Mouse (Mus musculus) c-Kit-positive CD71-positive TER-119-negative erythroid progenitor cells, embryonic 14.5 days (primary cell): ENCODE data around the gene Tsacc.
"Not testable (repeated sequence)": the region's sequence is repeated elsewhere in the genome, so short reads cannot be mapped to it uniquely, and the experiment has no call there.

Source experiments
- DNase-seq: peaks from one replicate; pipeline ENCODE4 v3.0.0-alpha.2; 2013; ENCODE audit warnings: low read depth

Gene Tsacc

DNA sequence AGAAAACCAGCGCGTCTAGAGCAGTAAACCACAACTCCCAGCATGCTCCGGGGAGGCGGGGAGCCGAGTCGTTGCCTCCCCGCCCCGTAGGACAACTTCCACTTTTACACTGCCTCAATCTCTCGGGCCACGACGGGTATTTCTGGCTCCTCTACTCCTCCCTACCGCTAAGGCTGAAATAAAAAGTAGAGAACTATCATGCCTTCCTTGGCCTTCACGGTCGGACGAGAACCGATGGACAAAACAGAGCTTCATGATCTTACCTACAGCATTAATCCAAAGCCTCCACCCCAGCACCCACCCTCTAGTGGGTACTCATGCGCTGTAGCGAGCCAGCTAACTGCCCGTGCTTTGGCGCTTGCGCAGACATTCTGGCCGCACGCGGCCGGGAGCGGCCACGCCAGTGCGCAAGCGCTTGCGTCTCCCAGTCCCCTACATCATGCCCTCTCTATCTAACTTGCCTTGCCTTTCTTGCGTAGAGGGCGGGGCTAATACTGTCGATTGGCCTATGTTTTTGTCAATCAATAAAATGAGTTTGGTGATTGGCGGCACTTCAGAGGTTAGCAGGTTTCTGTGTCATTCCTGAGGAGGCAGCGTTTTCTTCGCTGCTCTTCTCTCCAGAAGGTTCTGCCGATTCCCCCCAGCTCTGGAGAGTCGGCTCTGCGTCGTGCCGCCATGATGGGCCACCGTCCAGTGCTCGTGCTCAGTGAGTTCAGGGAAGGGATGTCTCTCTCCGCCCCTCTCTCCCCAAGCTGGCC, at the start of gene Tsacc, which contains the start of gene Cct3:
Tsacc (minus strand) TSS at position 439 of the 758 bp plus-strand sequence.
Cct3 (plus strand) TSS at position 556 of the 758 bp plus-strand sequence.
- DNase-seq, result peak; percentile 98

DNA sequence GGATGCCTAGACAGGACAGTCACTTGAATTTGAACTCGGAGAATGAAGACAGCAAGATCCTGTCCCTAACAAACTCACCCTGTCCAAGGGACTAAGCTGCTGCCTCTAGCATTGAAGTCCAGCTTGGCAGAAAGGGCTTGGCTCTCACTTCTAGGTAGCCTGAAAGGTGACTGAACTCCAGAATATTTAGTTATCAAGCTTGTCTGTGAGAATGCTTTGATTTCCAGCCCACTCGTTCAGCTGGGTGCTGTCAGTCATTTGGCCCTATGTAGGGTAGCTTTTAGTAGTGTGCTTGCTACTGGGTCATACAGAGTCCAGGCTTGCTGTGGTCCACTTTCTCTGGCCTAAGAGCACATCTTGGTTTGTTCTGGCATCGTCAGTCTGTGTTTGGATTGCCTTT, 42.2 kb upstream of the Tsacc start:
- DNase-seq, result no peak

DNA sequence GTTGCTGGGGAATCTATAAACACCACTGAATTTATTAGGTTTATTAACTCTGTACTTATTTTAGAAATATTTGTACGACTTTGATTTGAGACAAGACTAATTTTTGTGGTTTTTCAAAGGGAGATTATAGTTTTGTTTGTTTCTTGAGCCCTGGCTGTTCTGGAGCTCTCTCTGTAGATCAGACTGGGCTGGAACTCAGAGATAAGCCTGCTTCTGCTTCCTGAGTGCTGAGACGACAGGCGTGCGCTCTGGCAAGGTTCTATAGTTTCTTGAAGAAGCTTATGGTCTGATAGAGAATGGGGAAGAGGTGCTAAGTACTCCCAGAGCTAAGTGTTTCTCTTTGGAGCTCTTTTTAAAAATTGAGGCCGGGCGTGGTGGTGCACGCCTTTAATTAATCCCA, 41.5 kb upstream of the Tsacc start:
- peak; percentile 54 for DNase-seq

DNA sequence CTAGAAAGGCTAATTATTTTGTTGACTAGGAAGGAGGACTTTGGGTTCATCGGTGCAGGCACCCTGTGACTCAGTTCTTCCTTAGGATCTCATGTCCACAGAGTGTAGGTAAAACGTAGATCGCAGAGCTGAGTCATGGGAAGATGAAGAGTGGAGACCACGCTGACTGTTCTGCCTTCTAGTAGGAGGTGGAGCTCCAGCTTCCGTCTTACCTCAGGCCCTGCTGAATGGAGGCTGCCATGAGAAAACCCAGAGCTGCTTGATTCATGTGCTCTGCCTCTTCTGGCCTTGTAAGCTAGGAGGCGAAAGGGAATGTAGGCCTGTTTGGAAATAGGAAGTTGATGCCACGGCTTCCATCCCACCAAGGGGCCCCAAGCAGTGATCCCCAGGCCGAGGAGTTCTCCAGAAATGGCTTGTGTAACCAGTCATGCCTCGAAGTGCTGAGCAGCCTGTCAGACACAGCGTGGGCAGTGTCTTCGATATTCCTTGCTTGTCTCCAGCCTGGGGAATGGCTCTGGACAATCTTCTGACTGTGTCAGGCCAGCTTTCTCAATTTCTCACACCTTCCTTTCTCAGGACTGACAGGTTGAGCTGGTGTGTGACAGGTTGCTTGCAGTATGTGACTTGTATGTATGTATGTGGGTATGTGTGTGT, 40.7 kb upstream of the Tsacc start:
- DNase-seq, result no peak

DNA sequence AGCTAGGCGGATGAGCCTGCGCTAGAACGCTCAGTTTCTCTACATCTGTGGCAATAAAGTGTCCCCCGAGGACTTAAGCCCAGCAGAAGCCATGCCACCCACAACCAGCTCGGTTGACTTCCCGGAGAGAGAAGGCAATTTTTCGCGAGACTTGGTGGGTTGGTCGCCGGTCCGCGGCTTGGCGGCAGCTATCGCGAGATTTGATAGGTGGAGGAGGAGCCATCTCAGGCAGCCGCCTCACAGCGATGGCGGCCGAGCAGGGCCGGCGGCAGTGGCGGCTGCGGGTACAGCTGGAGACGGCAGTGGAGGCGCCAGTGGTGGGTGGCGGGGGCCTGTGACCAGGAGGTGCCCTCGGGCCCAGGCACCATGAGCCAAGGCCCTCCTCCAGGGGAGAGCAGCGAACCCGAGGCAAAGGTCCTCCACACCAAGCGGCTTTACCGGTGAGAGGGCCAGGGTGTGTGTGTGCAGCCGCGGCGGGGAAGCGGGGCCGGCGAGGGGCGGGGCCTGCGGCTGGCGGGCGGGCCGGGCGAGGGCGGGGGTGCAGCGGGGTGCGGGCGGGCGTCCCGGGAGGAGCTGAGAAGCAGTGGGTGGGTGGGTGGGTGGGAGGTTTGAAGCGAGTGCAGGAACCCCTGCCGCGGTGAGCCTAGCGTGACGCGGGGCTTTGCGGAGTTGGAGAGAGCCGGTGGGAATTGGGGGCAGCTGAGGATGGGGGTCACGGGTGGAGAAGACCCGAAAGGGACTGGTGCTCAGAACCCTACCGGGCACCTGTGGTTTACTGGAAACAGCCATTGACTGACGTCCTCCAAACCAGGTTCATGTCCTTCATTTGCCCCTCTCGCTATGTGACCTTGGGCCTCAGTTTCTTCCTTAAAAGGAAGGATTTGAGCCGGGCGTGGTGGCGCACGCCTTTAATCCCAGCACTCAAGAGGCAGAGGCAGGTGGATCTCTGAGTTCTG, 39.5 kb upstream of the Tsacc start, which contains the start of the genes Tmem79 and Smg5:
Tmem79 (minus strand) TSS at position 91 of the 956 bp plus-strand sequence.
Smg5 (plus strand) TSS at position 203 of the 956 bp plus-strand sequence.
- DNase-seq, result peak; percentile 89

DNA sequence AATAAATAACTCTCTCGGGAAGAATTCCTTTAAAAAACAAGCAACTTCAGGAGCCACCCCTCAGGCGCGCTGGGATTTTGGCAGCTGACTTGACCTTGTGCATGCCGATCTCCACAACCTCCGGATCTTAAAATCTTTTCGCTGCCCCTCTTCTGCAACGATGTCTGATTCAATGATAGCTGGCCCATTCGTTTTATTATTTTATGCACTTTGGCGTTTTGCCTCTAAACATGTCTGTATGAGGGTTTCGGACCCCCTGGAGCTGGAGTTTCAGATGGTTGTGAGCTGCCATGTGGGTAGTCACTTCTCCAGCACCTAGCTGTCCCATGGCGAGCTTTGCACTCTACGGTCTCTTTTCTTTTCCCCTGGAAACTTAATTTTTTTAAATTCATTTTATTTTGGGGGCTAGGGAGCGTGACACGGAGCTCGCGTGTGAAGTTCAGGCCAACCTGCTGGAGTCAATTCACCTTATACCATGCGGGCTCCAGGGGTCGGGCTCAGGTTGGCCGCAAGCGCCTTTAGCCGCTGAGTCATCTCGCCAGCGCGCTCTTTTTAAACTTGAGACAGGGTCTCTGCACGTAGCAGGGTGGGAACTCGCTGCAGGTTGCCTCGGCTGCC, 38.7 kb upstream of the Tsacc start:
- DNase-seq, result peak; percentile 50

DNA sequence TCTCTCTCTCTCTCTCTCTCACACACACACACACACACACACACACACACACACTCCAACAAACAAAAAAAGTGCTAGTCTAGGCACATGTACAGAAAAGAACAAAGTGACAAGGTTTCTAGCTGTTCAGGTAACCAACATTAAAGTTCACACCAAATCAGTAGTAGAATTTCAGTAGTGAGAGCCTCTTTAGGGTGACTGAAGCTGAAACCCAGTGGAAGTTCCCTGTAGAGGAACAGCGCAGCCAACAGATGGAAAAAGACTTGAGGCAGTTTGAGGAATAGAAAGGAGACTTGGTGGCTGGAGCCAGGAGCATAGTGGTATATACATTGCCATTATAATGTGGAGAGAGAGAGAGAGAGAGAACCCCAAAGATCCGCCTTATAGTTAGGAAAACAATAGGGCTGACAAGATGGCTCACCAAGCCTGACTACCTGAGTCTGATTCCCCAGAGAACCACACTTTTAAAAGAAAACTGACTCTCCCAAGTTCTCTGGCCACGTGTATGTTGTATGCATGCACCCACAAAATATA, 38.2 kb upstream of the Tsacc start:
- no peak for DNase-seq

DNA sequence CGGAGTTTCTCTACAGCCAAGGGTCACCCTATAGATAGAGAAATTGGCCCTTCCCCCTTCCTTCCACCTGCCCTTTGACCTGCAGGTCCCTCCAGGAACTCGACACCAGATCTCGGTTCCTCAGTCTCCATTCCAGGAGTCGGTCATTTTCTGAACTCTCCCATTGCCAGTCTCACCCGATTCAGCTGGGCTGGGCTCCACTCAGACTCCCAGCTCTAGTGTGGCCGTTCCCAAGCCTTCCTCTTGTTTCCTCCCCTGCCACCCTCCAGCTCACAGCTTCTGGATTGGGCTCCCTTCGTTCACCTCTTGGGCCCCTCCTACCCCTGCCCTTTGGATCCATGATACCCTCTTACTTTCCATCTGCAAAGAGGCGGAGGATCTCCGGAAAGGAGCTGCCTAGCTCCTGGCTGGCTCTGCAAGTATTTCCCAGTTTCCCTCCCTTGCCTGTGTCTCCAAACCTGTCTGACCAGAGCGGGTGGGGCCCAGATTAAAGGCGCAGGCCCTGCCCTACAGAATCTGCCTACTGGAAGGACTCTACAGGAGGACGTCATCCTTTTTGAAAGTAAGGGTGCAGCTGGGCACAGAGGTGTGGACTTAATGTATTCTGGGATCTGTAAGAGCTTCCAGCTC, 37.3 kb upstream of the Tsacc start:
- no peak for DNase-seq

DNA sequence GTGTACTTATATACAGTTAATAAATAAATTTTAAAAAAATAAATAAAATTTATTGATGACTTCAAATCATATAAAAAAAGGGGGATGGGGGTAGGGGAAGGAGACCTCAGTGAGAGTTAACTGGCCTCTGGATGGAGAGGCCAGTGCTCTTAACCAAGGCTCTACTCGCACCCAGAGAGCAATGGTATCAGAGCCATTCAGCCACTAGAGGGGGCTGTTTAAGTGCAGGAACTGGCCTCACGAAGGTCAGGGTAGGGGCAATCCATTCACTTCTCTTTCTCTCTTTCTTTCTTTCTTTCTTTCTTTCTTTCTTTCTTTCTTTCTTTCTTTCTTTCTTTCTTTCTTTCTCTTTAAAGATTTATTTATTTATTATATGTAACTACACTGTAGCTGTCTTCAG, 34.5 kb upstream of the Tsacc start:
- DNase-seq, result peak; percentile 70

DNA sequence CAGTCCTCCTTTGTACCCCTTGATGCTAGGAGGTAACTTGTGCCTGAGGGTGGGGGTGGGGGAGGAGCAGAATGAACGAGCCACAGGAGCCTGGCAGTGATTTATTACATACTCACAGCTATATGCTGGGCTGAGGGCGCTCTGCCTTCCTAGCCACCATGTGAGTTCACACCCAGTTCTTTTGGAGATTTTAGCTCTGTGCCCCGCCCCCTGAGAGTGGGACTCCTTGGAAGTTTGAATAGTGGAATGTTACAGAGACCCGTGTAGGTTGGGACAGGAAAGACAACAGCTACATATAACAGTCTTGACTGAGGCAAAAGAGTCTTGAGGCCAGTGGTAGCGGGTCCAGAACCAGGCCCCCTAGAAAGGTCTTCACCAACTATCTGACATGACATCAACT, 32.2 kb upstream of the Tsacc start:
- DNase-seq, result no peak

DNA sequence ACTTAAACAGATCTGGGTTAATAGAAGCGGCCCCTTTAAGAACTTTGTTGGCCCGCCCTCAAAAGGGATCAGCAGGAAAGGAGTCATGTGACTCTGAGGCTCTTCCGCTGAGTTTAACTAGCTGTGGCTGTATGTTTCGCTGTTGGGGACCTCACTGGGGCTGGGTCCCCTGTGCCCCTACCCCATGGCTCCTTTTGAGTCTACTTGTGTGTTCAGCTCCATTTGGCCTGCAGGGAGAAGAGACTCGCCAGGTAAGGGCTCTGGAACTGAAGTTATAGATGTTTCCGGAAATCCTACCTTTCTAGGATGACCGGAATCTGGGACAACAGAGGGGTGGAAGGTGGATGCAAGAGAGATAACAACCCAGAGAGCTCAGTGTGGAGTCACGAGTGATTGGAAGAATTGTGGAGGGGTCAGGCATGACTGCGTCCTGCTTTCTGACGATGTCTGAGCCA, 28.2 kb upstream of the Tsacc start, which contains the start of gene Glmp:
Glmp (plus strand) TSS at position 73 of the 455 bp plus-strand sequence.
- DNase-seq, result peak; percentile 63

DNA sequence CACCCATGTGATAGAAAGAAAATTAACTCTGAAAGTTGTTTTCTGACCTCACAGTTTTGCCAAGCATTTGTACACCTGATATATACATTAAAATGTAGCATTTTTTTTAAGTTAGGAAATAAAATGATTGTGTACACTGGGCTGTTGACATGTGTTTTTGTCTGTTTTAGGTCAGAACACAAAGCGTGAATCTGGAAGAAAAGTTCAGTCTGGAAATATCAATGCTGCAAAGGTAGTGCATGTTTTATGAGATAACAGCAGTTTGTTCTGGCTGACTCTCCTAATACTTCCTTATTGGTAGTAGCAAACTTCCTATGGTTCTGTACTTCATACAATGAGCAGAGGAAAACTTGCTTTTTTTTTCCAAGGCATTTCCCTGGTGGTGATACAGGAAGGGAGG, 2.4 kb upstream of the Tsacc start:
- no peak for DNase-seq

DNA sequence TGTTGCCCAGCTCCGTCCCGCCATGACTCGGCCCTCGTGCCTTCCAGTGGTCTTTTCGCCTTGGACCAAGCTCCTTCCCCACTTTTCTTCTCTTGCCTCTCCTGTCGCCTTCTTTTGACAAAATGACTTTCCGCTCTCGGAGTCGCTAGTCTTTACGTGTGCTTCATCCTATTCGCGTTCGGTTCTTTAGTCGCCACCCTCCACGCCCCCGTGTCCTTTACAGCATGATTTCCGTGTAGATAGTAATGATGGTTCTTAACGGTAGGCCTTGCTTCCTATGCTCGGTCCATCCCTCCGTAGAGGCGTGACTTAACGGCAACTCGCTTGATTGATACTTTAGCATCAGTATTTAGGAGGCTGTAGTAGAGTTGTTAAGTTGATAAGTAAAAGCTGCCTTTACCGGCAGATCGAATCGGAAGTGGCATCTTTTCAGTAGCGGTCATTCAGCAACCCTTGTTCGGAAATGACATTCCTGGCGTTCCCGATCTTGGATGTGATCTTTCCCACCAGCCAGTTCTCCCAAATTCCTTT, 587 bp upstream of the Tsacc start:
- DNase-seq, result peak; percentile 46

DNA sequence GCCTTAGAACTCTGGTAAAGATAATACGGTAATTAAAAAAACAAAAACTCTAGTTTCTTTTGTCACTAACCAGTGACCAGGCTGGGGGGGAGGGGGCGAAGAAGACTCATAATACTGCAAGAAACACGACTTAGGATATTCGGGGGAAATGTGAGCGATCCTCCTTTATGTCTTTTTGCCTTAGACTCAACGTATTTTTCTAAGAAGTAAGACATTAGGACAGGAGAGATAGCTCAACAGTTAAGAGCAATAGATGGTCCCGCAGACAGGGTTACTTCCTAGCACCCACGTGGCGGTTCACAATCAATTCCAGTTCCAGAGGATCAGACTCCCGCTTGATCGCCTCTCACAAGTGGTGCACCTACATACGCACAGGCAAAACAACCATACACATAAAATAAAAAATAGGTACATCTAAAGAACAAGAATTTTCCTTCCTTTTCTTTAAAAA, 664 bp downstream of the Tsacc start:
- DNase-seq, result peak; percentile 65

DNA sequence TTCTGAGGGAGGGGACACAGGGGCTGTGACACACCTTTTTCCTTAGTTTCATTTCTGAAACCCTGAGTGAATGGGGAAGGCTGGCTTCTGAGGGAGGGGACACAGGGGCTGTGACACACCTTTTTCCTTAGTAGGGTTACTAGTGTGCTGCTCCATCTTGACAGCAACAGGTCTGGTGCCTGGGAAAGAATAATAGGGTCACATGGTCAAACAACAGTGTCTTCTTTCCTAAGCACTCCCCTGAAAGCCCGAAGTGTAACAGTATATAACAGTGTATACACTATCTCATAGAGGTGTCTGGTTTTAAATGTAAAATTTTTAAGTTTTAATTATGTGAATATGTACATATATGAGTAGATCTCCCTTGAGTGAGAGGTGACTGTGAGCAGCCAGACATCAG, 1.5 kb downstream of the Tsacc start:
- DNase-seq, result not testable (repeated sequence)

DNA sequence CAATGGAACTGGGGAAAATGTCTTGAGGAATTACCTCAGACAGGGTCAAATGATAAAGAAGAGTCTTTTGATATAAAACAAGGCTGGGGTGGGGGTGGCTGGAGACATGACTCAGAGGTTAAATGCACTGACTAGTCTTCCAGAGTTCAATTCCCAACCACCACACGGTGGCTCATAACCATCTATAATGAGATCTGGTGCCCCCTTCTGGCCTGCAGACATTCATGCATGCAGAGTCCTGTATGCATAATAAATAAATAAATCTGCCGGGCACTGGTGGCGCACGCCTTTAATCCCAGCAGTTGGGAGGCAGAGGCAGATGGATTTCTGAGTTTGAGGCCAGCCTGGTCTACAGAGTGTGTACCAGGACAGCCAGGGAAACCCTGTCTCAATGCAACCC, 4.8 kb downstream of the Tsacc start:
- no peak for DNase-seq

DNA sequence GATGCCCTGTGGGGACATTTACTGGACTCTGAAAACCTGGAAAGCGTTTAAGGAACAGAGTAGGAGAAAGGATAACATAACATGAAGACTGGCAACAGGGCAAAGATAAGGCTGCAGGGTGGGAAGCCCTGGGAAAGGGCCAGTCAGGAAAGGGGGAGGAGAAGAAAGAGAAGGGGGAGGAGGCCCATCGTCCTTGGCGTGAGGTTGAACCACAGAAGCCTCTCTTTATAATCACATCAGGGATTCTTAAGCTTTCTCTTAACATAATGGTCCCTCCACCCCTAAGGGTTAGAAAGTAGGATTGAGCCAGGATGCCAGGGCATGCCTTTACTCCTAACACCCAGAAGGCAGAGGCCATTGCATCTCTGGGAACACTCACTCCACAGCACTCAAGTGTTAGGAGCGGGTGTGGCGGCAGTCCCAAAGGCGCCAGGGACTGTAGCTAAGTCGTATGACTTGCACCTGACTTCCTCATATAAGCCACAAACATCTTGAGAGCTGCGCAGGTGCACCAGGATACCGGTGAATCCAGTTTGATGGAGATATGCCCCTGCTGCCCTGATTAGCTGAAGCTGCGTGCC, 8.6 kb downstream of the Tsacc start:
- not testable (repeated sequence) for DNase-seq

DNA sequence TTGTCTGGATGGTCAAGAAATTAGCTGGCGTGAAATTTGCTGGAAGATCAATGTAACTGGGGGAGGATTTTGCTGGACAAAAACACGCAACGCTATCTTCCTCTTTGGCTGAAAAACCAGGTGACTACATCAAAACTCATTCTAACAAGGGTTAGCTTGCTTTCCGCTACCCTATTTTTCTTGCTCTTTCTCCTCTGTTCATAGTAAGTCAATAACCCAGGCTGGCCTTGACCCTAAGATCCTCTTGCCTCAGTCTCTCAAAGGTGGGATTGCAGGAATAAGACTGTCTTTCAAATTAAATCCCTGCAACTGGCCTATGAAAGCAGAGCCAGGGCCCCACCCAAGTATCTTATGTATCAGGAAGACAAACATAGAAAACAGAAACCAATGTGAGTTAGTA, 9.7 kb downstream of the Tsacc start, which contains the start of gene Gm38392:
Gm38392 (minus strand) TSS at position 101 of the 400 bp plus-strand sequence.
- no peak for DNase-seq

DNA sequence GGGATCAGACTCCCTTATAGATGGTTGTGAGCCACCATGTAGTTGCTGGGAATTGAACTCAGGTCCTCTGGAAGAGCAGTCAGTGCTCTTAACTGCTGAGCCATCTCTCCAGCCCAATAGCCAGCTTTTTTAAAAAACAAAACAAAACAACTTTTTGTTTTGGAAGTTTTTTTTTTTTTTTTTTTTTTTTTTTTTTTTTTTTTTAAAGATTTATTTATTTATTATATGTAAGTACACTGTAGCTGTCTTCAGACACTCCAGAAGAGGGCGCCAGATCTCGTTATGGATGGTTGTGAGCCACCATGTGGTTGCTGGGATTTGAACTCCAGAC, 11.3 kb downstream of the Tsacc start:
- DNase-seq, result not testable (repeated sequence)
